Mouse (Mus musculus): ENCODE results near the gene Kat2b. TPM values are rescaled to one million over a fixed set of nuclear protein-coding genes. Genes with fewer than 3 reads are reported as not detected.
"Not testable (repeated sequence)": the region's sequence is repeated elsewhere in the genome, so short reads cannot be mapped to it uniquely, and the experiment has no call there.

The Kat2b gene
- total RNA-seq, 2 experiments from 2014 or later, result 14.1 to 14.6 TPM

DNA sequence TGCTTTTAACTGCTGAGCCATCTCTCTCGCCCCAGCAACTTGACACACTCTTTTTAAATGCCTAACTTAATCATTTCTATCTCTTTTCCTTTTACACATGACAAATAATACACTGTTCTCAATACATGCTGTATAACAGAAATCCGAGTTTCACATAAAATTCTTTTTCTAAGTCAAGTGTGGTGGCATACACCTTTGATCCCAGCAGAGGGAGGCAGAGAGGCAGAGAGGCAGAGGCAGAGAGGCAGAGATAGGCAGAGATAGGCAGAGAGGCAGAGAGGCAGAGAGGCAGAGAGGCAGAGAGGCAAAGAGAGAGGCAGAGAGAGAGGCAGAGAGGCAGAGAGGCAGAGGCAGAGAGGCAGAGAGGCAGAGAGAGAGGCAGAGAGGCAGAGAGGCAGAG, 90.7 kb downstream of the Kat2b start:
- not testable (repeated sequence) for DNase-seq (ENCODE audit: low spot score in 2 of 2)

- DNase-seq (ENCODE audit: low spot score in 2 of 2), result no peak
Measured at GRCm38 (mm10) chr17:53658668-53659067, 92.0 kb downstream of the Kat2b start.

DNA sequence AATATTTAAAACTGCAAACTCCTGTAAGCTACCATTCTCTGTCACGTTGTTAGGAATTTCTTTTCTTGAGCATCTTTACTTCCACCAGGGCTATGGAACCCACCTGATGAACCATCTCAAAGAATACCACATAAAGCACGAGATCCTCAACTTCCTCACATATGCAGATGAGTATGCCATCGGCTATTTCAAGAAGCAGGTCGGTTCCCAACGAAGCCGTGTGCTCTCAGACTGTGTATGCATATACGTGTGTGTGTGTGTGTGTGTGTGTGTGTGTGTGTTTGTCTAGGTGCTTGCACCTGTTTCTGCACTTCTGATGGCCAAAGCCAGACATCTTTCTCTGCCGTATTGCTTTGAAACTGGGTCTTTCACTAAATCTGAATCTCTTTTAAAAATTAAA, 92.6 kb downstream of the Kat2b start:
- DNase-seq (ENCODE audit: low spot score in 2 of 2), result no peak

- DNase-seq (ENCODE audit: low spot score in 2 of 2), result peak; percentile 28 to 61
Measured at GRCm38 (mm10) chr17:53659738-53660137, 93.1 kb downstream of the Kat2b start.

- no peak for DNase-seq (ENCODE audit: low spot score in 2 of 2)
Measured at GRCm38 (mm10) chr17:53661056-53661840, 94.6 kb downstream of the Kat2b start.

- no peak for DNase-seq (ENCODE audit: low spot score in 2 of 2)
Measured at GRCm38 (mm10) chr17:53664267-53664666, 97.6 kb downstream of the Kat2b start.

- no peak for DNase-seq (ENCODE audit: low spot score in 2 of 2)
Measured at GRCm38 (mm10) chr17:53664703-53665382, 98.2 kb downstream of the Kat2b start.

DNA sequence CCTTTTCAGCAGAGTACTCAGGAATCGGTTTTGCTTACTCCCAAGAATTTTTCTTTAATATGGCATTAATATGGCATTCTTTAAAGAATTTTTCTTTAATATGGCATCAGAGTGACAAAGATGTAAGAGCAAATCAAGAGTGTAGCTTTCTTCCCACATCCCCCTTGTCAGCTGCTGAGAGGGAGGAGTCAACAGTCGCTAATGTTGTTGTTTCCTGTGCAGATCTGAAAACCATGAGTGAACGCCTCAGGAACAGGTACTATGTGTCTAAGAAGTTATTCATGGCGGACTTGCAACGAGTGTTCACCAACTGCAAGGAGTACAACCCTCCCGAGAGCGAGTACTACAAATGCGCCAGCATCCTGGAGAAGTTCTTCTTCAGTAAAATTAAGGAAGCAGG, 103.8 kb downstream of the Kat2b start:
- no peak for DNase-seq (ENCODE audit: low spot score in 2 of 2)

GRCm38 (mm10) chr17:53678716-53679115, 112.1 kb downstream of the Kat2b start:
- DNase-seq (ENCODE audit: low spot score in 2 of 2), result peak; percentile 28 to 37

- DNase-seq (ENCODE audit: low spot score in 2 of 2), result no peak
Measured at GRCm38 (mm10) chr17:53688321-53688720, 121.7 kb downstream of the Kat2b start.

DNA sequence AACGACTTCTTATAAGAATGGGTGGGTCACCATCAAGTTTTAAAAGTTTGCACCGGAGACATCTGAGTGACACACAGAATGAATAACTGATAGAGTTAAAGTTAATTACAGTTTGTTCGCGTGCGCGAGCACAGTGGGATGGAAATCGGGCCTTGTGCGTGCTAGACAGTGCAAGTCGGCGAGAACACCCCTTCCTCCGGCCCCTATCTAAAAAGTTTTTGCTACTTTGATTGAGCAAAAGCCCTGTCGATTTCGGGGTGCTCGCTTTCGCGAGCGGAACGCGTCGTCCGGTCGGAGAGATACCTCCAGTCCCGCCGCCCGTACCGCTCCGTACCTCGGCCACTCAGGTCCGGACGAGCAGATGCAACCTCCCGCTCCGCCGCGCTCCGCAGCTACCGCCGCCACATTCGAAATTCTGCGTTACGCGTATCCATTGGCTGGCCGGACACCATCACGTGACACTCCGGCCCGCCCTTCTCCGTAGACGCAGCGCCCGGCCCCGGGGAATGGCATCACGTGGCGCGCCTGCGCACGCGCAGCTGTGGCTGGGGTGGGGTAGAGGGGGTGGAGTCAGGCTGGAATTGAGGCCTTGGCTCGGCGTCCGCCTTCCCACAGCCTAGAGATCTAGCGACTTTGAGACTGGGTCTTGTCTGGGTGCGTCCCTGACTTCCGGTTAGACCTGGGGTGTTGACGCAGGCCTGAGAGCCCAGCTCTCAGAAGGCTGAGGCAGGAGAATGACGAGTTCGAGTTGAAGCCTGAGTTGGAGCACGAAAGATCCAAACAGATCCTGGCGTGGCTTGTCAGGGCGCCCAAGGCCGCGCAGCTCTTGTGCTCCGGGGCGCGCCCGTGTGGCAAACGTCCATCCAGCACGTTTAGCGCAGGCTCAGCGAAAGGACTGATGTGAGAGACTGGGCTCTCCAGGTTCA, 122.5 kb downstream of the Kat2b start, which contains the start of gene Sgo1:
Sgo1 (minus strand) TSS at position 457 of the 926 bp plus-strand sequence.
- DNase-seq (ENCODE audit: low spot score in 2 of 2), result peak; percentile 96 to 97

GRCm38 (mm10) chr17:53689946-53690345, 123.3 kb downstream of the Kat2b start:
- no peak for DNase-seq (ENCODE audit: low spot score in 2 of 2)

DNA sequence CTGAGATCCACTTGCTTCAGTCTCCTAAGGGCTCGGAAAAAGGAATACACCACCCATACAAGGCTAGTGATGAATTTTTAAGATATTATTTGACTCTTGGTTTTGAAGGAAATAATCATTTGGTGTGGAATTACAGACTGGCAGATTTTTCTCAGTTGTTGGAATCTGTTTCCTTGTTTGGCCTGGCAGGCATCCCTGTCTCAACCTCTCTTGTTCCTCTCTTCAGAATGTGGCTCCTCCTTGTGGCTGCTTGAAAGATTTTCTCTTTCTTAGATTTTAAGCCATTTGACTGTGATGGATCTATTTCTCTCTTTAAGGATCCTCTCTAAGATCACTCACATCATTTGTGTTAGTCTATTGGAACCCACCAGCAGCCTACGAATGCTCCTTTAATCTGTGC, 127.4 kb downstream of the Kat2b start:
- peak; percentile 18 to 43 for DNase-seq (ENCODE audit: low spot score in 2 of 2)

GRCm38 (mm10) chr17:53697521-53697920, 130.9 kb downstream of the Kat2b start:
- not testable (repeated sequence) for DNase-seq (ENCODE audit: low spot score in 2 of 2)

GRCm38 (mm10) chr17:53714453-53714852, 147.8 kb downstream of the Kat2b start:
- DNase-seq (ENCODE audit: low spot score in 2 of 2), result no peak

DNA sequence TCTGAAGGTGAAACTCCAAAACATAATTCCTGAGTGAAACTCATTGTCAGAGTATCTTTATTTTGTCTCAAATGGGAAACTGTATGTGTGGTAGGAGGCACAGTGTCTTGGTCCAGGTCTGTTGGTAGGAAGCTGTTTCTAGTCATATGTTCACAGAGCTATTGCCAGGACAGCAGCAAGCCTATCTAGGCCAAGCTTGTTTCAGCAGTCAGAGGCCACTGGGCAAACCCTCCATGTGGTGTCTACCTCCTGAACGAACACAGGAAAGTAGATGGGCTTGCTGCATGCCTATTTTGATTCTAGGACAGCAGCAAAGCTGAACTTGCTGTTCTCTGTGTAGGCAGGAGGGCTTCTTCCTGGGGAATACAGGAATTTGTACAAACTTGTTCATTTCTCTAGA, 148.5 kb downstream of the Kat2b start:
- DNase-seq (ENCODE audit: low spot score in 2 of 2), result not testable (repeated sequence)

DNA sequence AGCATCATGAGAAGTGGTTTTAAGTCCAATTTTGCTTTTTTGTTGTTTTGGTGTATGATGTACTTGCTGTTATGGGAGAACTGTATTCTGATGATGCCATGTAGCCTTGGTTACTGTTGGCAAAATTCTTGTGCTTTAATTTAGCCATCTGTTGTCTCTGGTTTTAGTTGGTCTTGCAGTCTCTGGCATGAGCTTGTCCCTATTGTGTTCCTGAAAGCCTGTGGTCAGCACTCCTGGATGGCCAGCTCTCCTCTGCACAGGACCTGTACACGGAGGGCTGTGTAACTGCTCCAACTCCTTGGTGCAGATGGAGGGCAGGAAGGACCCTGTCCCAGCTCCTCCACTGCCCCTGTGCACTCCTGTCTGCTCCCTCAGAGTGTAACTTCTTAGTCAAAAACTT, 151.8 kb downstream of the Kat2b start:
- no peak for DNase-seq (ENCODE audit: low spot score in 2 of 2)

- not testable (repeated sequence) for DNase-seq (ENCODE audit: low spot score in 2 of 2)
Measured at GRCm38 (mm10) chr17:53718916-53719315, 152.3 kb downstream of the Kat2b start.
